Mouse (Mus musculus) heart, adult 8-10 months (tissue): ENCODE measurements around the gene Abcd2. TPM values are rescaled to one million over a fixed set of nuclear protein-coding genes. Genes with fewer than 3 reads are reported as not detected.
A peak's percentile ranks its signal among the peaks of the same experiment; 100 is the strongest.

Experiments used
- DNase-seq: peaks from one replicate; pipeline ENCODE4 v3.0.0; 2022; ENCODE audit warnings: low spot score
- total RNA-seq, 4 experiments: library from RNA; stranded (reverse); gene quantifications; 2 replicates each; pipeline ENCODE4 v1.2.4; 2022

Abcd2 gene
- 1 to 10 TPM; 4.3 to 4.8 (median 4.5) TPM for total RNA-seq

DNA sequence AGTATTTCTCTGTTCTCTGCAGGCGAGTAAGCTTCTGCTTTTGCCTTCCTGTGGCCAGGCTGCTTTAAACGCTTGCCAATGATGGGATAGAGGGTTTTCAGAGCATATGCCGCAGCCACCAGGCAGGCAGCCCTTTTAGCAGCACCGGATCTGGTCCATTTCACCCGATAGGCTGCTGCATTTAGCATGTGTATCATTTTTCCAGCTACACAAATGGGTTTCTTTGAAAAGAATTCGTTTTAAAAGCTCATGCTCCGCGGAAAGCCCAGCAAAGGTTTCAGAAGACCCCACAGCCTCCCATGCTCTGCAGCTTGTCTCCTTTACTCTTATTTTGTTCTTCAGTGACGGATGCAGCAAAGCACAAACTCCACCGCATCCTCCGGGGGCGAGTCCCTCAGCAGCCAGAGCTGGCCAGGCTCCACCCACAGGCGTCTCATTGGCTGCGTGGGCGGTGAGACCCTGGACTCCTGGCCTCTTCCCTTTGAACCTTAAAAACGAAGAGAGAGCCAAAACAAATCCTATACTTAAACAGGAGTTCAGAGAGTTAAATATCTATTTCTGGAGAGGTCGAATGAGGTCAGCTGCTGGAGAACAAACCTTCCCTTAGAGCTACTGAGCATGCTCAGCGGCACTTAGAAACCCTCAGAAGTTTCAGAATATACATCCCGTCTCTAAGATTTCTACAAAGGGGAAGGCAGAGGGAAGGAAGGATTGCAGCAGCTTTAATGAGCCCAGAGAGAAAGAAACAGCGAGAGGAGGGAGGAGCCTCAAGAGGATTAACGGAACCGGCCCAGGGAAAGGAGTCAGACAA lies at the start of gene Abcd2:
Gene Abcd2, minus strand, starts transcription at position 388 of the 811 bp plus-strand sequence.
- peak; percentile 78 for DNase-seq

- no peak for DNase-seq
These were observed 49.2 kb upstream of the Abcd2 start for GRCm38 (mm10) chr15:91240683-91241335.

DNA sequence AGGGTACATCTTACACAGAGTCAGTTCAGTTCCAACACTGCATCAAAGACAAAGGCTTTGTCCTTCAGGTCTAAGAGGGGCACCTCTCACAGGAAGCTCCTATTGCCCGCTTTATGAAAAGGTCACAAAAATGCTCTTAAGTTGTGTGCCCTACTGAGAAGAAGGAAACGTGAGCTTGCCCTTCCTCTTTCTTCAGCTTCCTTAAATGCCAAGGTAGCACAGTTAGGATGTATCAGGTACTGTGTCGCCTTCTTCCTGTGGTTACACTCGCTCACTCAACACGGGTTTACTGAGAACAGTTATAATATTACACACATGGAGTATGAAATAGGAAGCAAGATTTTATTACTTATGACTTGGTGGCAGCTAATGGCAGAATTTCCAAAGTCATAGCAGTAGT lies 45.7 kb upstream of the Abcd2 start:
- no peak for DNase-seq

- no peak for DNase-seq
These were observed 14.9 kb upstream of the Abcd2 start for GRCm38 (mm10) chr15:91206518-91206917.

DNA sequence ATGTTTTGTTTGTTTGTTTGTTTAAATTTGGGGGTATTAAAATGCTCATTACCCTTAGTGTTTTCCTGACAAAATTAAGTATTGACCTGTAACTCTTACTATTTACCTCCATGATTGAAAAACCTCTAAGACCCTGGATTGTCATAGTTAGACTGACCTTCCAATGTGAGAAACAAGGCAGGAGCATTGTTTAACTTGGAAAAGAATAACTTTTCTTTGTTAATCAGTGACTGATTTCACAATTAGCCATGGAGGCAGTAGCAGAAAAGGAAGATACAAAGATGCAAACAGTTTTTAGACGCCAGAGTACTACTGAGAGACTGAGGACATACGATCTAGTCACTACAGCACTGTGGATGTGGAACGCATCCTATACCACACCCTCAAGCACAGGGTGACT lies 11.9 kb upstream of the Abcd2 start:
- DNase-seq: no peak

GRCm38 (mm10) chr15:91202486-91202885 lies 10.9 kb upstream of the Abcd2 start:
- DNase-seq: no peak

DNA sequence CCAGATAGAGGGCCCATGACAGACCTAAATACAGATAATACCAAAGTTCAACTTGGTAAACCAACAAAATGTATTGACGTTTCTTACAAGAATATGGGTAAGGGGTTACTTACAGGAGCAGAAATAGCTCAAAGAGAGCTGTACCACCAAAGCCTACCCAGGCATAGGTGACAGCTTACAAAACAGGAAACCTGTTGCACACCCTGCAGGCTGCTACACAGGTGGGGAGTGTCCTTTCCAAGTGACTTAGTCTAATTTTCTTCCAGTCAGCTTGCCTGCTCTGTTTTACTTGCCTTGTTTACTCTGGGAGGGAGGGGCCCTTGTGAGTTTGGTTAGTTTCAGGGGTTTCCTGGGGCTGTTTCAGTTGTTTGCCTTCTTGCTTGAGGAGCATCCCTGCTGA lies 9.2 kb upstream of the Abcd2 start:
- DNase-seq: no peak

- DNase-seq: no peak
These were observed 7.8 kb upstream of the Abcd2 start, which contains the start of gene CN725425 for GRCm38 (mm10) chr15:91199256-91199905. Gene CN725425, plus strand, starts transcription at chr15:91199494.

DNA sequence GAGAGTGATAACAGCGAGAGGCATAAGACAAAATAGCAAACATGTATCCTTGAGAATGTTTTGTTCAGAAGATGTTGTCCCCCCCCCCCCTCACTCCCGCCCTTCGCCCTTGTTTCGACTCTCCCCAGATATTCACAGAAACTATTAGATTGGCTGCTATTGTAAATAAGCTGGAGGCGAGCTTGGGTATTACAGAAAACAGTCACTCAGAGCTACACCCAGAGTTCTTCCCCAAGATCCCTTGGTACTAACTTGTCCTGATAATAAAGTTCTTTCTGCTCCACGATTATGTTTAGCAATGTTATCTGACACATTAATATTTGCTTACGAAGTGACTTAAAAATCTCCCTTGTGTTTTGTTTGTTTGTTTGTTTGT lies 612 bp upstream of the Abcd2 start:
- no peak for DNase-seq

DNA sequence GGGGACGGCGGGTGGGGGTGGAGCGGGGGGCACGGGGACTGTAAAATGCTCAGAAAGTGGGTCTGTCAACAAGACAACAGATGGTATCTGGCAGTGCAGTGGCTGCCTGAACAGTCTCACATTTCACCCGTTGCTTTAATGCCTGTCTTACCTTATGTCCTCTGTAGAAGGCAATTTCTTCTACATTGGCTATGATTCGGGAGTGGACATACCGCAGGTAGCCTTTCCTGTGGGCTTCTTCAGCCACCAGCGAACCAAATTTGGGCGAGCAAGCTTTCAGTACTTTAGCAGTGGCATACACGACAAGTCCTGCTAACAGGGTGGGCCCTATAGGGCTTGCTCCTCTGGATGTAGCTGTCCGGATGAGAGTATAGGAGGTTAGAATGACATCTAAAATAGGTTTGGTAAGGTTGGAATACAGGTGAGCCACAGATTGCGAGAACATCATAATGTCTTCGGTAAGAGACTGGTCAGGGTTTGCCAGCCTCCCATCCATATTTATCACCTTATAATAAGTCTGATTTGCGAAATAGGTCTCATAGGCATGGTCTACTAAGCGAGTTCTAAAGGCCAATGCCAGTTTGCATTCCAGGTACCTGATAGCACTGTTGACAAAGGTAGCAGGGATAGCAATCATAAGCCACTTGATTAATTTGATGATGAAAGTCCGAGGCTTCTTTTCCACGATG lies 936 bp downstream of the Abcd2 start:
- DNase-seq: no peak

- no peak for DNase-seq
These were observed 1.6 kb downstream of the Abcd2 start for GRCm38 (mm10) chr15:91190026-91190425.

DNA sequence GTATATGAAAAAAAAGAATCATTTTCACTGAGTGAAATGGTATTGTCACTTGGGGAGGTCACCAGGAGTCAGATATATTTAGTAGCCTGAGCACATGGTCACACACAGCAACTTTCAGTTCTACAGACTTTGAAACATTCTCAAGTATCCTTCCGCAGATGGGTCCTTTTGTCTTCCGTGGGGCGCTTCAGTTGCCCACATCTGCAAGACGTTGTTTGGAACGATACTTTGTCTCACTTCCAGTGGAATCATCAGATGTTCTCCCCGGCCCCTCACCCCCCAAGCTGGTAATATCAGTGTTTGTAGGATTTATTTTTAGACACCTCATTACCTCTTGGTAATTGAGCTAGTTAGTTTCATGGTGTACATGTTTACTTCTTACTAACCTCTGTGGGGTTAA lies 5.2 kb downstream of the Abcd2 start:
- DNase-seq: no peak

- no peak for DNase-seq
These were observed 11.5 kb downstream of the Abcd2 start for GRCm38 (mm10) chr15:91179911-91180622.

GRCm38 (mm10) chr15:91178656-91179314 lies 12.8 kb downstream of the Abcd2 start:
- DNase-seq: no peak

DNA sequence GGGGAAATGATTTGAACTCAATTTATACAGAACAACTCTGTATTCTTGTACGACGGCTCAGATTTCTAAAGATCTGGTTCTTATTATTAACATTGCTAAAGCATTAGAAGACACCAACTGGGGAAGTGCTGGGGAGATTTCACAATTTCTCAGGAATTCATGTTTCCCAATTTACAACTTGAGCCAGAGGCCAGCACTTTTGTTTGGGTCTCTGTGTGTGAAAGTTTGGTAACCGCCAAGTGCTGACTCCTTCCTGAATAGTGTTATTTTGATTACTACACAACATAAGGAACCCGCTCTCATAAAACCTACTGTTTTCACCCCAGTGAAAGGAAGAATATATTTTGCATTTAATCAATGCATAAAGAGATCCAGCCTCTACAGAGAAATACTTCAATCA lies 19.4 kb downstream of the Abcd2 start:
- DNase-seq: peak; percentile 53

DNA sequence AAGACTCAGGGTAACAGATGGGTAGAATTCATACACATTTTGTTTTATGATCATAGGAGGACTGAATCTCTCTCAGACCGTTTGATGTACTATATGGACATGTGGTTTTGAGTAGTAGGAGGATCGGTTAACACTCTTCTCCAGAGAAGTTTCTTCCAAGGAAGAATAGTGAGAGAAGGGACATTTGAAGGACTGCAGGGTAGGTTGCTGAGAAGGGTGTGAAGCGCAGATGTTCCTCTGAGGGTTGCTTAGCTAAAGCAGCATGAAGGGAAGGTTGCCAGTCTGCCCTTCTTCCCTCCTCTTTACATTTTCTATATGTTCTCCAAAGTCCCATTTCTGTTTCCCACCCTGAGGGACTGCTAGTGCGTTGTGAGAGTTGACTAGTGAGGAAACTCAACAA lies 20.3 kb downstream of the Abcd2 start:
- DNase-seq: no peak

DNA sequence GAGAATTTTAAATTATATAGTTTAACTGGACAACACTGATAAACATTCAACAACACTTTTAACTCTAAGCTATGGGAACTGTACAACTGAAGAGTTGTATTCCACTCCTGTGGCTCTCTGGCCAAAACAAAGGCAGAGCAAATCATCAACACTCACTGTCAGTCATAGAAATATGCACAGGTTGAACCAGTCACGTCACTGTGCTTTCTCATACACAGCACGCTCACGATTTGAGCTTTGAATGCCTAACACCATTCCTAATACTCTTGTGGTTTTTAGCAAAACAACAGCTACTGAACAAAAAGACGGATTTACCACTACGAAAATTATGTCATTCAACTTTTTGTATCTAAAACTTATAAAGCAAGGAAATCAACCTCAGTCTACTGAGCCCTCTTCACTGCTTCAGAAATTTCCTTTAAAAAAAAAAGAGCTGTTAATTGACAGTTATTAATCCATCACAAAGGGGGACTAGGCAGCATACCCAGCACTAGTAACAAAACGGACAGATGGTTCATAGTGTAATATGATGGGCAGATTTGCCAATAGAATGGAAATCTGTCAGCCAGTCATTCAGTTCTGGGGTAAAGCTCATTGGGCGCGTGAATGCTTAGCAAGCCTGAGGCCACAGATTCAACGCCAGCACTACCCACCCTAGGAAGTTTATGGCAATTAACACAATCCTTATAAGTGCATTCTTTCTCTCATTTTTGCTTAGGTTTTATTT lies 20.8 kb downstream of the Abcd2 start:
- DNase-seq: no peak

DNA sequence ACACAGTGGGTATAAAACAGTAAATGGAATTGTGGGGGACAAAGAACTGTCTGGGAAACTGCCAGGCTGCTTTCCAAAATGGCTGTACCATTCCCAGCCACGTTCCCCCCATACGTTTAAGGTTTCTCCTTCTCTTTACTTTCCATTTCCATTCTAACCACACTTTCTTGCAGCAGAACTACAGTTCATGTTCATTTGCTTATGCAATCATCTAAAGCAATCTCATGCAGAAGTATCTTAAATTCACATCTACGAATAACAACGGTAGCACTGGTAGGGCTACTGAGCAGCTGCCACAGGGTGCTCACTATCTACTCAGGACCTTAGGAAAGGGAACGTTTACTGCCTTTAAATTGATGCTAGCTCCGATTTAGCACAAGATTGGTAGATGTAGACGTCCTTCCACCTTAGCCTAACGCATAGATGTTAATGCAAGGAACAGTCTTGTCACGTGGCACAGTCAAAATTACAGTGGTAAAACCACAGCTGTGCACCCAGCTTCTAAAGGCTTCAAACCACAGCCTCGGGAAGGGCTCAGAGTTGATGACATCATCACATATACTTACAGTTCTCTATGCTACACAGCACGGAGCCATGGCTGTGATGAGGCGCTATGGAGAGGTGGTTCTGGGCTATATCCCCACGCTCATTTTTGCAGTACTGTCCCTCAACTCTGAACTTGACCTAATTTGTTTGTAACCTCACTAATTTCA lies 23.6 kb downstream of the Abcd2 start:
- DNase-seq: no peak

DNA sequence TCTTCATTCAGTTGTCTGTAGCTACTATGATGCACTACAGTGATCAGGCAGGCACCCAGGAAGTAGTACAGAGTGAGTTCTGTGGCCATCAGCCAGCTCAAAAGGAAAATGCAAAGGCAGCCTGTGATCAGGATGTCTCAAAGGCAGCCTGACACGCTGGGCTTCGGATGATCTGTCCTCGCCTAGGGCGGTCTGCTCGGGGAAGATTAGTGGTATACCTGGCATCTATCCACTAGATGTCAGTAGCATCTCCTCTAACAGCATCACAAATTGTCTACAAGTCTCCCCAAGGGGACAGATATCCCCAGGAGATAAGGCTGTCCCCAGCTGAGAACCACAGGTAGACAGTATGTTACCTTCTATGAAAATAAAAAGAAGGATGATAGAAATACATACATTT lies 26.6 kb downstream of the Abcd2 start:
- DNase-seq: no peak

DNA sequence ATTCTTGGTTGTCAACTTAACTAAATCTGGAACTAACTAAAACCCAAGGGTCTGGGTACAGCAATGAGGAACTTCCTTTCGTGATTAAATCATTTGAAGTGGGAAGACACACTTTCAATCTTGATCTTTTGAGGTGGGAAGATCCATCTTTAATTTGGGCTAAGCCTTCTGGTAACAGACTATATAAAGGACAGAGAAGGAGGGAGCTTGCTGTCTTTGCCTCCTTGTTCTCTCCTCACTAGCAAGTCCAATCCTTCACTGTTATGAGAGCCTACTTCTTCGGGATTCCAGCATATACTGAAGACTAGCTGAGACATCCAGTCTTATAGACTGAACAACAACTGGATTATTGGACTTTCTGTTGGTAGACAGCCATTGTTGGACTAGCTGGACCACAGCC lies 28.1 kb downstream of the Abcd2 start:
- DNase-seq: no peak
